In genomic region chr2:132903498-132903897, GRCm38 (mm10) we compare ENCODE assay signal across 8 mouse cellular contexts. TPM values are rescaled to one million over a fixed set of nuclear protein-coding genes. Genes with fewer than 3 reads are reported as not detected.
A peak's percentile ranks its signal among the peaks of the same experiment; 100 is the strongest.
DNase-seq lines count a peak whose midpoint lies in the region; ATAC-seq and TF ChIP-seq lines count a peak whose summit lies in the region.

No protein-coding gene starts in this region.

- H3K9me3 ChIP-seq in stomach, postnatal 0 days (ENCODE audit: control insufficient read depth, low read length): no peaks in the 10 kb centered on the region

- DNase-seq in spleen, adult 2 months (ENCODE audit: low read depth in 1 of 2, low spot score in 2 of 2): peak in 1 of 2 experiments; percentile 9
- no peak for DNase-seq in spleen, postnatal 4 days (ENCODE audit: low spot score in 2 of 2)
- peak; percentile 53 for DNase-seq in c-Kit-positive CD71-negative TER-119-negative erythroid progenitor cells, embryonic 14.5 days (ENCODE audit: low read depth)
- peak; percentile 15 for DNase-seq in fibroblast of lung, adult 2 months (ENCODE audit: low read depth)
- peak; percentile 75 for DNase-seq in induced T-regulatory cell, adult 2 months (ENCODE audit: low read depth)
- peak; percentile 51 to 73 for DNase-seq in left cerebral cortex, adult 18-20 months (ENCODE audit: low spot score in 2 of 2)
- peak; percentile 37 for DNase-seq in stomach, postnatal 0 days (ENCODE audit: low spot score)

- peak; percentile 89 for ATAC-seq in megakaryocyte-erythroid progenitor cell, adult 5-6 weeks (replicated peaks; ENCODE audit: low FRiP score, low TSS enrichment, poor library complexity, severe bottlenecking)
- ATAC-seq in stomach, postnatal 0 days (ENCODE audit: low FRiP score, low TSS enrichment): peak; percentile 25

- TF ChIP-seq POLR2A in spleen, adult 2 months (IDR thresholded peaks at IDR 0.05; ENCODE audit: low read depth, low read length): no peak

- TF ChIP-seq EP300 in stomach, postnatal 0 days (optimal IDR thresholded peaks at IDR 0.05): no peak

- H3K4me2 ChIP-seq in stomach, postnatal 0 days (replicated peaks; ENCODE audit: low read depth): no peak overlapping the region

- H3K9ac ChIP-seq in stomach, postnatal 0 days (ENCODE audit: low read length): no peak overlapping the region

- H3K36me3 ChIP-seq in spleen, adult 2 months (ENCODE audit: control insufficient read depth, insufficient read depth, low read length): no peaks in the 10 kb centered on the region
- H3K36me3 ChIP-seq in stomach, postnatal 0 days (ENCODE audit: control insufficient read depth, insufficient read depth, low read length): no peaks in the 10 kb centered on the region; the same call in 1 of the 2 replicates

- no peaks in the 10 kb centered on the region for H3K27me3 ChIP-seq in spleen, adult 2 months (ENCODE audit: control insufficient read depth, insufficient read depth, low read length)
- no peaks in the 10 kb centered on the region for H3K27me3 ChIP-seq in stomach, postnatal 0 days (ENCODE audit: control insufficient read depth, insufficient read depth, low read length)

- no peaks in the 10 kb centered on the region for H3K4me1 ChIP-seq in spleen, adult 2 months (ENCODE audit: control insufficient read depth, insufficient read depth, insufficient read length)
- H3K4me1 ChIP-seq in stomach, postnatal 0 days (replicated peaks; ENCODE audit: control insufficient read depth, insufficient read depth): no peaks in the 10 kb centered on the region

- peak; percentile 13; the same call in 1 of the 2 replicates for TF ChIP-seq CTCF in spleen, adult 2 months (IDR thresholded peaks at IDR 0.05; ENCODE audit: extremely low read depth, insufficient read depth, insufficient read length, insufficient replicate concordance)
- peak; percentile 82 for TF ChIP-seq CTCF in stomach, postnatal 0 days (IDR thresholded peaks at IDR 0.05; ENCODE audit: low read depth)

- no peak overlapping the region for H3K4me3 ChIP-seq in spleen, adult 2 months (ENCODE audit: extremely low read depth, insufficient read depth, insufficient read length)
- no peak overlapping the region for H3K4me3 ChIP-seq in stomach, postnatal 0 days (ENCODE audit: low read depth, low read length)

- no peak overlapping the region for H3K27ac ChIP-seq in spleen, adult 2 months (ENCODE audit: insufficient read depth, low read length)
- H3K27ac ChIP-seq in stomach, postnatal 0 days (replicated peaks): no peak overlapping the region

- WGBS in spleen, adult 2 months: 35% methylated on average over 3 of the region's 3 CpGs
- 36% methylated on average over 3 of the region's 3 CpGs for WGBS in stomach, postnatal 0 days

RNA-seq across cellular contexts. Expression of gene Lrrn4, which starts 22.8 kb away (rescaled TPM):
- polyA plus RNA-seq in spleen, adult 2 months (2012; rRNA removed): 2.0 and 2.7 TPM in 2 replicates
- total RNA-seq in left cerebral cortex, adult 18-20 months (2021): under 1 TPM; 0.16 to 0.23 TPM
- not detected in 2 replicates for total RNA-seq in megakaryocyte-erythroid progenitor cell, adult 5-6 weeks (2014; fragmentation: Nextera tagmentation)
- not detected in 2 replicates for total RNA-seq in megakaryocyte-erythroid progenitor cell, adult 5-6 weeks (2017)
- polyA plus RNA-seq in stomach, postnatal 0 days (2015; fragmentation: Nextera tagmentation; extraction: Ambion mirVana): 5.9 and 8.5 TPM in 2 replicates

RNA-seq across cellular contexts. Expression of gene Fermt1, which starts 42.2 kb away (rescaled TPM):
- 0.02 TPM in 2 replicates for polyA plus RNA-seq in spleen, adult 2 months (2012; rRNA removed)
- total RNA-seq in left cerebral cortex, adult 18-20 months (2021): 1 to 10 TPM in 1 of 2 experiments, under 1 TPM in 1; 0.56 to 1.5 TPM
- total RNA-seq in megakaryocyte-erythroid progenitor cell, adult 5-6 weeks (2014; fragmentation: Nextera tagmentation): not detected in 2 replicates
- total RNA-seq in megakaryocyte-erythroid progenitor cell, adult 5-6 weeks (2017): not detected in 2 replicates
- polyA plus RNA-seq in stomach, postnatal 0 days (2015; fragmentation: Nextera tagmentation; extraction: Ambion mirVana): 56.4 and 62.8 TPM in 2 replicates

RNA-seq across cellular contexts. Expression of gene Crls1, which starts 57.0 kb away (rescaled TPM):
- 10.3 and 20.0 TPM in 2 replicates for polyA plus RNA-seq in spleen, adult 2 months (2012; rRNA removed)
- total RNA-seq in left cerebral cortex, adult 18-20 months (2021): 10 to 100 TPM; 30.4 to 31.2 TPM
- total RNA-seq in megakaryocyte-erythroid progenitor cell, adult 5-6 weeks (2014; fragmentation: Nextera tagmentation): 26.1 and 28.3 TPM in 2 replicates
- 45.2 and 49.1 TPM in 2 replicates for total RNA-seq in megakaryocyte-erythroid progenitor cell, adult 5-6 weeks (2017)
- 24.3 and 27.8 TPM in 2 replicates for polyA plus RNA-seq in stomach, postnatal 0 days (2015; fragmentation: Nextera tagmentation; extraction: Ambion mirVana)

Comparison
In these comparisons a context has a peak if more than half of its experiments do, and no peak if none do; other contexts are left out.
1. DNase-seq: peak in c-Kit-positive CD71-negative TER-119-negative erythroid progenitor cells, embryonic 14.5 days (single experiment), fibroblast of lung, adult 2 months (single experiment), induced T-regulatory cell, adult 2 months (single experiment), left cerebral cortex, adult 18-20 months (2 of 2) and stomach, postnatal 0 days (single experiment); none in spleen, postnatal 4 days (0 of 2).